Mouse (Mus musculus): ENCODE results near the gene Psmd6.

Gene Psmd6

DNA sequence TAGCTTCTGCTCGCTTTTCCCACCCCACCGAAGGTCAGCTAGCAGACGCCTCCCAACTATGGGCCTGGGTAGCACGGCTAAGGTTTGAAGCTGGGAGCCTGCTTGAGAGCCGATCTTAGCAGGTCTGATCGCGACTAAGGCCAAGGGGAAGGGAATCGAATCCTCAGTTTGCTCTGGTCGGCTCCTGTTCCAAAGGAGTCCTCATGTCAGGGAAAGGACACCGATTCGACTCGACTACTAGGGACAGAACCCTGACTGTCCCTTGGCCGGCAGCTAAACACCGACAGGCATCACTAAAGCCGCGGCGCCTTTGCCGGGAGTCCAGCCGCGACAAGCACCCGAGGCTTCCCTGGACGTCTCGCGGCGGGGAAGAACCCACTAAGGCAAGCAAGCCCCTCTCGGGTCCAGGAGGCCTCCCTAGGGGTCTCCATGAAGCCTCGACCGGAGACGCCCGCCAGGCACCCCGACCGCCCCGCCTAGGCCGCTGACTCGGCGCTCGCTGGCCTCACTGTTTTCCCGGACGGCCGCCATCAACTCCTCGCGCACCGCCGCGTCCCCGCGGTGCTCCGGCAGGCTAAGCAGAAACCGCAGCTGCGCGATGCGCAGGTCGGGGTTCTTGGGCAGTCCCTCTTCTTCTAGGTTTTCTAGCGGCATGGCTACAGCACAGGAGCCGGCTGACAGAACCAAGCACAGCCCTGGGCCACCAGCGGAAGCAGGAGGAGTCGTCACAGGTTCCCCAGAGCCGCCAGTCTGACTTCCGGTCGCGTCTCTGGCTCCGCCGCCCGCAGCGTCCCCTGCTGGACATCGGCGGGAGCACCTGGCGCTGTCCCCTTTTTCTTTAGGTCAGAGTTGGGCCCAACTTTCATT, at the start of gene Psmd6:
Gene Psmd6 (minus strand): TSS at position 755 of the 867 bp plus-strand sequence.
- no peak for TF ChIP-seq GATA4 (IDR thresholded peaks at IDR 0.05; ENCODE audit: insufficient replicate concordance, low read length)

GRCm38 (mm10) chr14:14110710-14111109, 10.1 kb downstream of the Psmd6 start:
- TF ChIP-seq GATA4 (IDR thresholded peaks at IDR 0.05; ENCODE audit: insufficient replicate concordance, low read length) = no peak

GRCm38 (mm10) chr14:14104930-14105318, 15.9 kb downstream of the Psmd6 start:
- no peak for TF ChIP-seq GATA4 (IDR thresholded peaks at IDR 0.05; ENCODE audit: insufficient replicate concordance, low read length)

- TF ChIP-seq GATA4 (IDR thresholded peaks at IDR 0.05; ENCODE audit: insufficient replicate concordance, low read length) = no peak
These were observed 16.4 kb downstream of the Psmd6 start for GRCm38 (mm10) chr14:14104213-14104929.

DNA sequence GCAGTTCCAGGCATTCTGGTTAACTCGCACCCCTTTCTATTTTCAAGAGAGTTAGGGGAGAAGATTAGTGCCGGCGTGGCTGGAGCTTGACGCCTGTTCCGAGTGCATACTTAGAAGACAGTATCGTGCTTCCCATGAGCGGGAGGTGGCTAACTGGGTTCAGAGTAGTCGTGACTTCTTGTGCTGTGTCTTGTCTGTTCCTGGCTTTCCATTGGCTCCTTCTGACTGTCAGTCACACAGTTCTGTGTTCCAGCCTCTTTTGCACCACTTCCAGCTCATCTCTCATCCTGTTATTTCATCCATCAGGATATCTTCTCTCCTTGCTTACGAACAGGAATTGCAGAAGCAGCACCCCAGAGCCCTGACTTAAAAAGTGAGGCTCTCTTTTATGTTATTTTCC, 19.5 kb downstream of the Psmd6 start:
- no peak for TF ChIP-seq GATA4 (IDR thresholded peaks at IDR 0.05; ENCODE audit: insufficient replicate concordance, low read length)

DNA sequence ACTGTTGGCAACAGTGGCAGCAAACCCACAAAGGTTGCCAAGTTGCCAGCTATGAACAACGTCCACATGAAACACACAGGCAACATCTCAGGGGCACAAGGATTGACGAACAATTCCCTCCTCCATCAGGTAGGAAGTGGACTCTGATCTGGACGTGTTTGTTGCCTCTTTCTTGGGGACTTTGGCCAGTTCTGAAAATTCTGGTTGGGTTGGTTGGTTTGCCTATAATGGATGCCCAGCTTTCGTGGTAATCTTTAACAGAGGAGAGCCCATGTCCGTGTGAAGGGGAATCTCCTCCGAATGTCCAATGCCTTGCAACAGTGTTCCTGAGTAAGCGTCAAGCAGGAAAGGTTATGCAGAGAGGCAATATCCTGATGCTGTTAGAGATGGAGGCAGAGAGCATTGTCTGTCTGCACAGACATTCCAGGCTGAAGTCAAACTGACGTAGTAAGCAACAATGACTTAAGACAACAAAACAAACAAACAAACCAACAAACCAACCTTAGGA, 20.0 kb downstream of the Psmd6 start:
- no peak for TF ChIP-seq GATA4 (IDR thresholded peaks at IDR 0.05; ENCODE audit: insufficient replicate concordance, low read length)

DNA sequence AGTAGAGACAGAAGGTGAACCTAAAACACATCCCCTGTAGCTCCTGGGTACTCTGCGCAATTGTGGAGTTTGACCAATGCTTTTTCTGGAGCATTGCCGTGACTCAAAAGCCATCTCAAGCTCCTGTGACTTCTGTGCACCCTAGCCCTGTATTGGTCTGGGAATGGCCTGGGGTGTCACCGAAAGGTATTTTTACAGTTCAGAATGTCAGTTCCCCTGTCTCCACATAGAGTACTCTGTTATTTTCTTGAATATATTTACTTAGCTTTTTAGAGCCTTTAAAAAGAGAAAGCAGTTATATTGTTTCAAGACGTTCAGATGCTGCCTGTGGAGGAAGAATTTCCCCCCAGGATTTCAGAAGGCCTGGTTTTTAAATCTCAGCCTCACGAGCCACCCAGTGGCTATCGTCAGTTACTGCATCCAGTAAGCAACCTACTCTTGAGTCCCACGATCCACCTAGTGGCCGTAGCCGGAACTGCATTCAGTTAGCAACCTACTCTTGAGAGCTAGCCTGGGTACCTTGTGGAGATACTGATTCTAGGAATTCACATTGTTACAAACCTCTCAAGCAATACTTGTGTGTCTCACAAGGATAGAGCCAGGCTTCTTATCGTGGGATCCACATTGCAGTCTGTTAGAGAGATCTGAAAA, 22.3 kb downstream of the Psmd6 start:
- no peak for TF ChIP-seq GATA4 (IDR thresholded peaks at IDR 0.05; ENCODE audit: insufficient replicate concordance, low read length)

DNA sequence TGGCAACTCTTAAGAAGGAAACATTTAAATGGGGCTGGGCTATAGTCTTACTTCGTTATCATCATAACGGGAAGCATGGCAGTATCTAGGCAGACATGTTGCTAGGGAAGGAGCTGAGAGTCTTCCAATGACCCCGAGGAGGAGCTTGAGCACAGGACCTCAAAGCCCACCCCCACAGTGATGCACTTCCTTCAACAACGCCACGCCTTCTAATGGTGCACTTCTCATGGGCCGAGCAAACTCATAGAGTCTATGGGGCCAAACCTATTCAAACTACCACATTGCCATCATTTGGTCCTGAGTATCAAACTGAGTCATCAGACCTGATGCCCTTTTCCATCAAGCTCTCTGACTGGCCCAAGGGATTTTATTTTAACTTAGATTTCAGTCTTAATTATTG, 30.2 kb downstream of the Psmd6 start:
- TF ChIP-seq GATA4 (IDR thresholded peaks at IDR 0.05; ENCODE audit: insufficient replicate concordance, low read length) = no peak

DNA sequence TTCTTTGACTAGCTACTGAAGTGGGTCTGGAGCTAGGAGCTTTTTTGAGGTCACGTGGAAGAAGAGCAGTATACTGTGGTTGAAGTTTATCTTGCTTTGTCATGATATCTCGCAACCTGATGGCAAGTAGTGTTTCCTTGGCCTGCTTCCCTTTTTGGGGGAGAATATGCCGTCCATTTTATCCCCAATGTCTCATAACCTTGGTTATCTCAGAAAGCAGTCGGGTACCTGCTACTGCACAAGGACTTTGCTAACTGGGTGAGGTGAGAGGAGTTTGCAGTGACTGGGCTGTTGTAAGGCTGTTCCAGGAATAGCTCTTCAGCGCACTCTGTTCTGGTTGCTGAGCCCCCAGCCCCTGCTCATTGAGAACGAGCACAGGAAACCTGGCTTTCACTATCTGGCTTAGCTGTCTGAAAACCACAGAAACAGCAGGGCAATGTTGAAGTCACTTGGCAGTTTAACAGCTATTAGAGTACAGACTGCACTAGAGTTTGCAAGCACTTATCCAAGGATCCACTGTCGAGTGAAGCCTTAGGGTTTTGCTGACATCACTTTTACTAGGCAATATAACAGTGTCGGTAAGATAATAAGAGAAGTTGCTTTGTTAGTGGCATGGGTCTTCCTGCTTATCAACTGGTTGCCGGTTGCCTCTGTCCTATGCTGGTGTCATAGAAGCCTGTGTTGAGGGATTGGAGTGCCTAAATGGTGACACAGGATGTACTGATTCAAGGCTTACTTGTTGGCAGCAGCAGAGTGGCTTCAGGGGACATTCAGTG, 32.6 kb downstream of the Psmd6 start:
- TF ChIP-seq GATA4 (IDR thresholded peaks at IDR 0.05; ENCODE audit: insufficient replicate concordance, low read length) = no peak

GRCm38 (mm10) chr14:14087348-14087747, 33.4 kb downstream of the Psmd6 start:
- TF ChIP-seq GATA4 (IDR thresholded peaks at IDR 0.05; ENCODE audit: insufficient replicate concordance, low read length) = no peak

DNA sequence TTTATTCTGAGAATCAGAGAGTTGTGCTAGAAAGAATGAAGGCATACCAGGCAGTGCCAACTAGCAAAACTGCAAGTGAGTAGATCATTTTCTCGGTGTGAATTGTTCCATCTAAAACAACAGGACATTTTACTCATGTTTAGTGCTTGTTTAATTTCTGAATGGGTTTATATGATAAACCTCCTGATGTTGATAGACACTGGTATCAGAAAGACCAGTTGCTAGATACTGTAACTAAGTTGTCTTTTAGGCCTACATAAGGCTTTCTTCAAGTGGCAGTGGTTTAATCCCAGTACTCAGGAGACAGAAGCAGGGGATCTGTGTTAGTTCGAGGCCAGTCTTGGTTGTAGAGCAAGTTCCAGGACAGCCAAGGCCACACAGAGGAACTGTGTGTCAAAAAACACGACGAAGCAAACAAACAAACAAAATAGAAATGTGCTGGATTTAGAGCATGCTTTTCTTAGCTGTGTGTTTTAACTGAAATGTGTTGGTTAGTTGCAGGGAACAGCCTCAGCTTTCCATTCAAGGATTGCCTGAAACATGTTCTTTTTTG, 34.0 kb downstream of the Psmd6 start:
- no peak for TF ChIP-seq GATA4 (IDR thresholded peaks at IDR 0.05; ENCODE audit: insufficient replicate concordance, low read length)

GRCm38 (mm10) chr14:14083811-14084210, 37.0 kb downstream of the Psmd6 start:
- no peak for TF ChIP-seq GATA4 (IDR thresholded peaks at IDR 0.05; ENCODE audit: insufficient replicate concordance, low read length)

GRCm38 (mm10) chr14:14080604-14081194, 40.1 kb downstream of the Psmd6 start:
- TF ChIP-seq GATA4 (IDR thresholded peaks at IDR 0.05; ENCODE audit: insufficient replicate concordance, low read length) = no peak

GRCm38 (mm10) chr14:14071456-14071855, 49.3 kb downstream of the Psmd6 start:
- no peak for TF ChIP-seq GATA4 (IDR thresholded peaks at IDR 0.05; ENCODE audit: insufficient replicate concordance, low read length)
